Mouse (Mus musculus): ENCODE results near the gene Rimbp2. TPM values are rescaled to one million over a fixed set of nuclear protein-coding genes. Genes with fewer than 3 reads are reported as not detected.

The Rimbp2 gene
- polyA plus RNA-seq, 1 experiment, result not detected

DNA sequence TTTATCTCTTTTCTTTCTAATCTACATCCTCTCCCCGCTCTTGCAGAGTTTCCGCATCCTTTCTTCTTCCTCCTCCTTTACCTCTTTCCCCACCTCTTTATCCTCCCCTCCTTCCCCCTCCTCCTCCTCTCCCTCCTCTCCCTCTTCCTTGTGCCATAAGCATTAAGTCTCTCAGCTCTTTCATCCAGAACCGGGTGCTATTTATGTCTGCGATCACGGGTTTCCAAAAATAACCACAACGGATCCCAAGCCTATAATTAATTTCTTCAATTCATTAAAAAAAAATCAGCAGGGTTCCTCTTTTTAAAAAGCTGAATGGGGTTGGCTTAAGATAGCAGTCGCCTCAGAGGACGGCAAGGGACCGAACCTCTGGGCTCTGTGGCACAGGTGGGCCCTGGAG, 145.9 kb downstream of the Rimbp2 start:
- WGBS, result 68% methylated on average over 9 of the region's 9 CpGs
- no peak for TF ChIP-seq CTCF (IDR thresholded peaks at IDR 0.05; ENCODE audit: control insufficient read depth, insufficient read depth, low read length)
- H3K27ac ChIP-seq (ENCODE audit: control insufficient read depth, insufficient read depth, low read depth, low read length, poor library complexity), result no peak overlapping the region

GRCm38 (mm10) chr5:128806296-128806998, 146.8 kb downstream of the Rimbp2 start:
- H3K27ac ChIP-seq (ENCODE audit: control insufficient read depth, insufficient read depth, low read depth, low read length, poor library complexity), result no peak overlapping the region; the same call in 1 of the 2 replicates
- TF ChIP-seq CTCF (IDR thresholded peaks at IDR 0.05; ENCODE audit: control insufficient read depth, insufficient read depth, low read length) (no peak), POLR2A (IDR thresholded peaks at IDR 0.05; ENCODE audit: borderline replicate concordance, control insufficient read depth, low read depth, low read length) (no peak)
- H3K4me1 ChIP-seq (ENCODE audit: control insufficient read depth, insufficient read depth, low read length), result no peaks in the 10 kb centered on the region
- 79% methylated on average over 13 of the region's 13 CpGs for WGBS
- no peak overlapping the region for H3K4me3 ChIP-seq (replicated peaks; ENCODE audit: control insufficient read depth, low read depth, low read length)

More for the DNA sequence above, 145.9 kb downstream of the Rimbp2 start:
- Histone ChIP-seq H3K4me3 (replicated peaks; ENCODE audit: control insufficient read depth, low read depth, low read length) (no peak overlapping the region), H3K4me1 (ENCODE audit: control insufficient read depth, insufficient read depth, low read length) (no peaks in the 10 kb centered on the region)

DNA sequence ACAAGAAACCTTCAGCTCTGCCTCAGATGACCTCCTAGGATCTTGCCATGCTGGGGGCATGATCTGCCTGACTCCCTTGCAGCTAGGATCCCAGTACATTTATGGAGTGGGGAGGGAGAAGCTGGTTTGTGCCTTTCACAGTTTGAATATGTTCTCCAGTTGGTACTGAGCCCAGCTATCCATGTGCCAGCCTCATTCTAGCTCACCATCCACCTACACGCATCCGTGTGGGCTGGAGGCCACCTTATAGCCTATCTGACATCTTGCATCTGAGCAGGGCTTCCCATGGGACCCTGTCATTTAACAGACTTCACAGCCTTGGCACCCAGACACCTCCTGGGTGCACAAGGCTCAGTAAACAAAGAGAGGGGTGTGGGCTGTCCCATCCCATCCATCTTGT, 148.2 kb downstream of the Rimbp2 start:
- Histone ChIP-seq H3K4me3 (replicated peaks; ENCODE audit: control insufficient read depth, low read depth, low read length) (no peak overlapping the region), H3K27ac (ENCODE audit: control insufficient read depth, insufficient read depth, low read depth, low read length, poor library complexity) (no peak overlapping the region), H3K4me1 (ENCODE audit: control insufficient read depth, insufficient read depth, low read length) (no peaks in the 10 kb centered on the region)
- 85% methylated on average over 2 of the region's 2 CpGs for WGBS
- TF ChIP-seq POLR2A (IDR thresholded peaks at IDR 0.05; ENCODE audit: borderline replicate concordance, control insufficient read depth, low read depth, low read length) (no peak), CTCF (IDR thresholded peaks at IDR 0.05; ENCODE audit: control insufficient read depth, insufficient read depth, low read length) (no peak)

GRCm38 (mm10) chr5:128800592-128800991, 152.7 kb downstream of the Rimbp2 start:
- Histone ChIP-seq H3K4me1 (ENCODE audit: control insufficient read depth, insufficient read depth, low read length) (no peaks in the 10 kb centered on the region; the same call in 1 of the 2 replicates), H3K4me3 (replicated peaks; ENCODE audit: control insufficient read depth, low read depth, low read length) (no peak overlapping the region), H3K27ac (ENCODE audit: control insufficient read depth, insufficient read depth, low read depth, low read length, poor library complexity) (no peak overlapping the region)
- 84% methylated on average over 5 of the region's 5 CpGs for WGBS
- TF ChIP-seq POLR2A (IDR thresholded peaks at IDR 0.05; ENCODE audit: borderline replicate concordance, control insufficient read depth, low read depth, low read length) (no peak), CTCF (IDR thresholded peaks at IDR 0.05; ENCODE audit: control insufficient read depth, insufficient read depth, low read length) (no peak)

DNA sequence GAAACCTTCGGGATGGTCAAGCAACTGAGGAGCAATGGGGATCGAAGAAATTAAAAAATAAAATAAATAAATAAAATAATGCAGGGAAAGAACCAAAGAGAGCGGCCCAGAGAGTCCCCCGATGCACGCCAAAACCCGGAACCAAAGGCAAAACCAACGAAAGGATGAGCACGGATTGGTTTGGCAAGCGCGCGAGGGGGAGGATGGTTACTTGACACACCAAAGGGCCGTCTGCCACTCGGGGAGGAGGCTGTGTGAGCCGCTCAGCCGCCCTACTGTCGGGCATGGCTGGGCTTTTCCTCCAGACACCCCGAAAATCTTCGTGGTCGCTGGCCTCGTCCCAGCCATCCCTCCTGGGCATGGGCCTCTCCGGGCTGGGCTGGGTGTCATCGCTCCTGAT, 171.7 kb downstream of the Rimbp2 start:
- Histone ChIP-seq H3K4me3 (replicated peaks; ENCODE audit: control insufficient read depth, low read depth, low read length) (no peak overlapping the region), H3K4me1 (ENCODE audit: control insufficient read depth, insufficient read depth, low read length) (no peaks in the 10 kb centered on the region), H3K27ac (ENCODE audit: control insufficient read depth, insufficient read depth, low read depth, low read length, poor library complexity) (no peak overlapping the region)
- no peak for TF ChIP-seq POLR2A (IDR thresholded peaks at IDR 0.05; ENCODE audit: borderline replicate concordance, control insufficient read depth, low read depth, low read length)
- TF ChIP-seq CTCF (IDR thresholded peaks at IDR 0.05; ENCODE audit: control insufficient read depth, insufficient read depth, low read length), result no peak
- WGBS, result 70% methylated on average over 22 of the region's 22 CpGs

DNA sequence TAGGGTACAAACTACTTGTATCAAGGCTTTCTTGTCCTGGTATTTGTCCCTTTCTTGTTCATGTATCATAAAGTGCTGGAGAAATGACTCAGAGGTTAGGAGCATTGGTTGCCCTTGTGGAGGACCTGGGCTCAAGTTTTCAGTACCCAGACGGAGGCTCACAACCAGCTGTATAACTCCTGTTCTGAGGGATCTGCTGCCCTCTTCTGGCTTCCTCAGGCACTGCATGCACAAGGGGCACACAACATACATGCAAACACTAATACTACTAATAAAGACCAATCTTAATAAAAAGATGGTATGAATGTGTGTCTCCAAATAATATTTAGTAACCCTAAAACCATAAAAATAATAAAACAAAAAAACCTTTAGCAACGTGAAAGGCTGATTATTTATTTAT, 176.9 kb downstream of the Rimbp2 start:
- Histone ChIP-seq H3K4me3 (replicated peaks; ENCODE audit: control insufficient read depth, low read depth, low read length) (no peak overlapping the region), H3K4me1 (ENCODE audit: control insufficient read depth, insufficient read depth, low read length) (no peaks in the 10 kb centered on the region), H3K27ac (ENCODE audit: control insufficient read depth, insufficient read depth, low read depth, low read length, poor library complexity) (no peak overlapping the region)
- 58% methylated on average over 2 of the region's 2 CpGs for WGBS
- TF ChIP-seq POLR2A (IDR thresholded peaks at IDR 0.05; ENCODE audit: borderline replicate concordance, control insufficient read depth, low read depth, low read length), result no peak
- 0 out of 2 replicates have a peak, but pooled peaks have one; percentile 2 for TF ChIP-seq CTCF (IDR thresholded peaks at IDR 0.05; ENCODE audit: control insufficient read depth, insufficient read depth, low read length)

- H3K4me3 ChIP-seq (replicated peaks; ENCODE audit: control insufficient read depth, low read depth, low read length), result no peak overlapping the region
- no peak overlapping the region for H3K27ac ChIP-seq (ENCODE audit: control insufficient read depth, insufficient read depth, low read depth, low read length, poor library complexity)
- WGBS, result 9% methylated on average over 10 of the region's 10 CpGs
- H3K4me1 ChIP-seq (ENCODE audit: control insufficient read depth, insufficient read depth, low read length), result no peaks in the 10 kb centered on the region
- no peak for TF ChIP-seq POLR2A (IDR thresholded peaks at IDR 0.05; ENCODE audit: borderline replicate concordance, control insufficient read depth, low read depth, low read length)
- no peak for TF ChIP-seq CTCF (IDR thresholded peaks at IDR 0.05; ENCODE audit: control insufficient read depth, insufficient read depth, low read length)
Measured at GRCm38 (mm10) chr5:128769026-128769631, 184.2 kb downstream of the Rimbp2 start.

DNA sequence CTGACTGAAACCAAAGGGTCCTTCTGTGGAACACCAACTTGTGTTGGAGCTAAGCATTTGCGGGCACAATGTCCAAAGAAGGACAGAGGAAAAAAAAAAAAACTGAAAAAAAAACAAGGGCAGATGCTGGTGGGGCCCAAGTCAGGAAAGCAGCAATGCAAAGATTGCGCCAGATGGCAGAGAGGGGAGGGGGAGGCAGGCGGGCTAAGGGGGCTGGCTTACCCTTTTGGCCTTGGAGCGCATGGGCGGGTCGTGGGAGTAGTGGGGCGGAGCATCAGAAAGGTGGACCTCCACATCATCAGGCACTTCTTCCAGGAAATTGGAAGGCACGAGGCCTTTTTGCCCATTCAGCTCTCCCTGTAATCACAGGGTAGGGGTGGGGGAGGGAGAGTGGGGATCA, 192.2 kb downstream of the Rimbp2 start:
- Histone ChIP-seq H3K4me3 (replicated peaks; ENCODE audit: control insufficient read depth, low read depth, low read length) (no peak overlapping the region), H3K27ac (ENCODE audit: control insufficient read depth, insufficient read depth, low read depth, low read length, poor library complexity) (no peak overlapping the region; the same call in 1 of the 2 replicates), H3K4me1 (ENCODE audit: control insufficient read depth, insufficient read depth, low read length) (no peaks in the 10 kb centered on the region)
- whole genome bisulfite sequencing, result 50% methylated on average over 8 of the region's 8 CpGs
- no peak for TF ChIP-seq POLR2A (IDR thresholded peaks at IDR 0.05; ENCODE audit: borderline replicate concordance, control insufficient read depth, low read depth, low read length)
- no peak for TF ChIP-seq CTCF (IDR thresholded peaks at IDR 0.05; ENCODE audit: control insufficient read depth, insufficient read depth, low read length)

All from bone marrow, adult 2 months (tissue).